Mouse (Mus musculus) spleen, postnatal 36 days (tissue): ENCODE measurements around the gene Ugt1a9.

ENCODE experiments used
- DNase-seq, 2 experiments: peaks; one replicate each; pipeline ENCODE4 v3.0.0; 2022; ENCODE audit warnings: low spot score in 2 of 2, mixed read lengths in 1 of 2

Ugt1a9 gene

GRCm38 (mm10) chr1:88179657-88180056, 109.1 kb downstream of the Ugt1a9 start:
- no peak for DNase-seq

GRCm38 (mm10) chr1:88186325-88186935, 115.8 kb downstream of the Ugt1a9 start:
- no peak for DNase-seq

DNA sequence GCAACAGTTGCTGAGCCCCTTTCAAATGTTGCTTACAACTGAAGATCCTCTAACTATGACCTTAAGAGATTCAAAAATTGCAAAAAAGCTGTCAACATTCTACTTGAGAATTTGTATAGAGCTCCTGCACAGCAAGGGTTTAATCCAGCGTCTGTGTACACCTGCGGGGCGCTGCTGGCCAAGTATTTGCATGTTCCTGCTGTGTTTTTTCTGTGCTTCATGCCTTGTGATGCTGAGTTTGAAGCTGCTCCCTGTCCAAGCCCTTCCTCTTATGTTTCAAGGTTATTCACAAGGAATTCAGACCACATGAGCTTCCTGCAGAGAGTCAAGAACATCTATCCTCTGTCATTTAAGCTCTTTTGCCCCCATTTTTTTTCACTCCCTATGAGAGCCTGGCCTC, 121.5 kb downstream of the Ugt1a9 start:
- no peak for DNase-seq

DNA sequence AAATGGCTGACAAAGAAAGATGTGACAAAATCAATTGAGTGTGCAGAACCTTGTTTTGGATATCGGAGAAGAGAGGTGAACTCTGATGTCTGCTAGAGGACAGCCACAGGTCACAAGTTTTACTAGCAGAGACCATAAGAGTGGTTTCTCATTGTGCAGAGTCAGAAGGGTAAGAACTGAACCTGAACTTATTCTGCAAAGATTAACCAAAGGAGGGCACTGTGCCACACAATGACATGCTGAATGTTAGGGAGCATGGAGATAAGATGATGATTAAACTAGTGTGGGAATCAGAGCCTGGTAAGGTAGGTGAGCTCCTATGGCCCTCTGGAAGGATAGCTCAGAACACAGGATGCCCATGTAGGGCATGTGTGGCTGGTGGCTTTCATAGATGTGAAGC, 125.1 kb downstream of the Ugt1a9 start:
- no peak for DNase-seq

GRCm38 (mm10) chr1:88197443-88197842, 126.8 kb downstream of the Ugt1a9 start:
- DNase-seq, result no peak

DNA sequence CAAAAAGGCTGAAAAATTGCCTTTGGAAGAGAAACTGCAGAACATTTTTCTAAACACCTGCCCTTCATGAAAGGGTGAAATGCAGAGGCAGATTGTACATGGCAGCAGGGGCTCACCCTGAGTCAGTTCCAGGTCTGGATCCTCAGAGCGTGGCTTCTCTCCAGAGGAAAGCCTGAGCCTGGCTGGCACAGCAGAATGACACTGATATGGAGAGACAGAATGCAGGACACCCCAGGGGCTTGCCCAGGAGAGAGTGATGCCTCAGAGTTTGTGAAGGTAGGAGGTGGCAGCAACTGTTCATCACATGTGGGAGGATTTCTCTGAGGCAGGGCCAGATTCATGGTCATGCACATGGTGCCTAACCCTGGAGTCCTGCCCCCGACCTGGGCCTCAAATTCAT, 129.4 kb downstream of the Ugt1a9 start:
- no peak for DNase-seq

- DNase-seq, result no peak
Observed at GRCm38 (mm10) chr1:88200456-88200855, 129.9 kb downstream of the Ugt1a9 start, which contains the start of gene Ugt1a2. TSS of gene Ugt1a2 (plus strand) at chr1:88200601.

GRCm38 (mm10) chr1:88205294-88205922, 134.8 kb downstream of the Ugt1a9 start, which contains the start of gene Dnajb3:
TSS of gene Dnajb3 (minus strand) at chr1:88205782.
- peak; percentile 72 to 76 for DNase-seq

DNA sequence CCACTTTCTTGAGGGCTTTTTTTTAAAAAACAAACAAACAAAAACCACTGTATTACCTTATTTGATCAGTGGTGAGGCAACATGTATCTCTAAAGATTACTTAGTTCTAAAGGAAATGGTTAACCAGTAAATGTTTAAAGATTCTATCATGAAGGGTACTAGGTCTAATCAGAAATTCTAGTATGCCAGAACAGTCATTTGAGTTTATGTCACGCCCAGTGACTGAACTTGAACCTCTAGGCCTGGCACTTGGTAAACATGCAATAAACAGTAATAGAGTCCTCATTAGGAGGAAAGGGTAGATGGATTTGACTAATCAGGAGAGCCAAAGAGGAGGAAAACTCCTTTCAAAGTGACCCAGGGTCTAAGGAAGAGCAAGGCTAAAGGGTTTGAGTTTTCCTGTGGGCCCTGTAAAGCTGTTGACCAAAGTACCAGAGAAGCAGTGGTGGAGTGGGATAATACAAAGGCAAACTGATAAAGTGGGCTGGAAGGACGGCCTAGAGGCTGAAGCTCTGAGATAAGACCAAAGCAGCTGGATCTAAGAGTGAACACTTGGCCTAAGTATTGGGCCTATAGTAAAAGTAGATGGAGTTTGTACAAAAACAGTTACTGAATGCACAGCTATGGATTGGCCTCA, 136.4 kb downstream of the Ugt1a9 start:
- peak; percentile 9 to 53 for DNase-seq

DNA sequence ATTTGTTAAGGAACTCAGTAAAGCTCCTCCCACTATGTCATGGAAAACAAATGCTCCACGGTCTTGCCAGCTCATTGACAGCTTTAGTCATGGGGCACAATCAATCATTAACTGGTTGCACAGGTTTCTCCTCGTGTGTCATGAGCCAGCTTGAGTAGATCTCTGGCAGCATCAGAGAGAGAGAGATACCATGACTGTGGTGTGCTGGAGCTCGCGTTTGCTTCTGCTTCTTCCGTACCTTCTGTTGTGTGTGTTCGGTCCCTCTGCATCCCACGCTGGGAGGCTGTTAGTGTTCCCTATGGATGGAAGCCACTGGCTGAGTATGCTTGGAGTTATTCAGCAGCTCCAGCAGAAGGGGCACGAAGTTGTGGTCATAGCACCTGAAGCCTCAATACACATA, 141.2 kb downstream of the Ugt1a9 start, which contains the start of gene Ugt1a1:
Gene Ugt1a1, plus strand, starts transcription at position 148 of the 400 bp plus-strand sequence.
- DNase-seq, result peak; percentile 4 to 12

GRCm38 (mm10) chr1:88212341-88213045, 141.9 kb downstream of the Ugt1a9 start:
- DNase-seq, result peak in 1 of 2 experiments; percentile 2

DNA sequence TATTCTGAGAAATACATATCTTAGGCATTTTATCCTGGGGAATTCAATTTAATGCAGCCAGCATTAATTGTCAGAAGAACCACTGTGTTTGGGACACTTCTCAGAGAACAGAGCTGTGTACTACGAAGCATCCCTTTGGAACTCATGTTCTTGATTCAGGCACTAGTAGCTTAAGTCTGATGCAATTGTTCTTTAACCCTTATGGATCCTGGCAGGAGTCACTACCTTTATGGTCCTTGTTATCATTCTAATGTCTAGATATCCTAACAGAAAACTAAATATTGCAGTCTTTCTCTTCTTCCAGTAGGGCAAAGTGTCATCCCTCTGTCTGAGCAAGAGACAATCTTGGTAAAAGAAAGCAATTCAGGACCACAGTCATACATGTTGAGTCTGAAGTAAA, 142.5 kb downstream of the Ugt1a9 start:
- DNase-seq, result no peak

- DNase-seq, result peak; percentile 10 to 11
Observed at GRCm38 (mm10) chr1:88213766-88214461, 143.3 kb downstream of the Ugt1a9 start.

DNA sequence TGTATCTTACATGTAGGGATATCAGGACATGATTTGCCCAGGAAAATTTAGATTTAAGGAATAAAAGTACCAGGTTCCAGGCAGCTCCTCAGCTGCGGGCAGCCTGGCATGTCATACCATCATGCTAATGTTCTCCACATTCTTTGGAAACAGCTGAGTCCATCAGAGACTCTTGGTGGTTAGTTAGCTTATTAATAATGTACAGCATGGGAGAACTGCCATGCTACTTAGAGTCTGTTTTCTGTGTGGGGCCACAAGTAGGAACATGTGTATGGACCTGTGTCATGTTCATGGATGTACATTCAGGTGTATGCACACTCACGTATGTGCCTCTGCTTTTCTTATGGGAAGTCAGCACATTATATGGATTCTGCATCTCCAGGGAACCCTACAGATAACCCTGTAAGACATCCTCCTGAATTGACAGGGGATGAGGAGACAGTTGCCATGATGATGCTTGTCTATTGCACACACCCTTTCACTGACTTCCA, 143.9 kb downstream of the Ugt1a9 start:
- DNase-seq, result no peak

DNA sequence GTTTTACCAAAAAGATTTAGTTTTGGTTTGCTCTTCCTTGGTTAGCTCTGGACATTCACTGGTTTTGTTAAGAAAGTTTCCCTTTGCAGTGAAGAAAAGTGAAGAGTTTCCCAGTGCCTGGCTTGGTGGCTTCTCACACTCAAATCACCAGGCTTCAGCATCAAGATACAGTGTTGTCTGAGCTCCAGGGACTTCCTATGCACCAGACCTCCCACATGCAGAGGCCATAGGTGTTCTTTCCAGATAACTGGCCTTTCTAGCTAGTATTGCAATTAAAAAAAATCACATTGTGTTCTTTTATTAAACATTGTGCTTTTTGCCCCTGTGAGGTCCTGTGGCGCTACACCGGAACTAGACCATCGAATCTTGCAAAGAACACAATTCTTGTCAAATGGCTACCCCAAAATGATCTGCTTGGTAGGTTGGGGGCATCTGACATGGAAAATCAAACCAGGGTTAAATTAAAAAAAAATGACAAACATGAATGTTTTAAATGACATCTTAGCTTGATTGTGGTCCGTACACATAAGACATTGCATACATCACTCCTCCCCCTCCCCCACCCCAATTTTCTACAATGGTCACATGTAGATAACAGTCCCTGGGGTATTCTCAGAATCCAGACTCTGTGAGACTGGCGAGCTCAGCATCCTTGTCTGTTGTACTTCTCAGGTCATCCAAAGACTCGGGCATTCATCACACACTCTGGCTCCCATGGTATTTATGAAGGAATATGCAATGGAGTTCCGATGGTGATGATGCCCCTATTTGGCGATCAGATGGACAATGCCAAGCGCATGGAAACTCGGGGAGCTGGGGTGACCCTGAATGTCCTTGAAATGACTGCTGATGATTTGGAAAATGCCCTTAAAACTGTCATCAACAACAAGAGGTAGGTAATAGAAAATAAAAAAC, 145.1 kb downstream of the Ugt1a9 start:
- peak in 1 of 2 experiments; percentile 8 for DNase-seq

- DNase-seq, result no peak
Observed at GRCm38 (mm10) chr1:88216551-88216950, 146.0 kb downstream of the Ugt1a9 start.

DNA sequence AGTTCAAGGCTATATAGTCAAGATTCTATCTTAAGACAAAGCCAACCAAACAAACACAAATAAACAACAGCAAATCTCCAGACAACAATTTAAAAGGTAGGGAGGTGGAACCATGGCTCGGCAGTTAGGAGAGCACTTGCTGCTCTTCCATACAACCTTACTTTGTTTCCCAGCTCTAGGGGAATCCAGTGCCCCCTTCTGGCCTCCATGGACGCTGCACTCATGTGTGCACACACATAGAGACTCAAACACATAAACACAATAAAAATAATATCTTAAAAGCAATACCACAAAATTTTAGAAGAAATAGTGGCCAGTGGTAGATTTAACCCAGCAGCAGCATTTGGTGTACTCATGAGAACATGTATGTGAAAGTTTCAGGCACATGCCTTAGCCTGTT, 146.5 kb downstream of the Ugt1a9 start:
- DNase-seq, result peak in 1 of 2 experiments; percentile 5

DNA sequence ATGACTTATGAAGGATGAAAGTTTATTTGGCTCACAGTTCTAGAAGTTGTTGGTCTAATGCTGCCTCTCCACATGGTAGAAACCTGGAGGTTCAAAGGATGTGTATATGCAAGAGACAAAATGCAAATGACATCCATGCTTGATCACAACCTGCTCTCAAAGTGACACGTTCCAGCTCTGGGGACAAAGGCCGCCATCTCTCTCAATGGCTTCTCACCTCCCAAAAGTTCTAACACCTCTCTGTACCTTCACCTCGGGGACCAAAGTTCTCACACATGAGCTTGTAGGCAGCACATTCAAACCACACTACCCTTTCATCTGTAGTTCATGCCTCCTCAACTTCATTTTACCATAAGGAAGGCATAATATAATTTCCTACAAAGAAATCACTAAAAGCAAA, 147.0 kb downstream of the Ugt1a9 start:
- peak in 1 of 2 experiments; percentile 5 for DNase-seq

GRCm38 (mm10) chr1:88218051-88218450, 147.5 kb downstream of the Ugt1a9 start:
- DNase-seq, result peak in 1 of 2 experiments; percentile 11

DNA sequence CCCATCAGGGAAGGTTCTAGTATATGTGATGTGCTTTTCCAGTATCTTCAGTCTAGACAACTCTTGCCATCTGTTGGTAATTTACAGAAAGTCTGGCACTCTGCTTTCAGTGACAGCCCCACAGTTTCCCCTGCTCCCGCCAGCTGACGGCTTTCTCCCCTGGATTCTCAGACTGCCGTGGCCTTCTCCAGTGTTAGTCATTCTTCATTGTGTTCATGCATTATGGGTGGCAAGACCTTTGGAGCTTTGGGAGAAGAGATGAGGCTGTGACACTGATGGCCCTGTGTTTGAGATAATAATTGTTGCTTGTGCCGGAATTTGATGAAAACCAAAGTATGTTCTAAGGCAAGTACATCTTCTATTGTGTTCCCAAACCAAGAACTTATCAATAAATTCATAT, 148.0 kb downstream of the Ugt1a9 start:
- DNase-seq, result peak in 1 of 2 experiments; percentile 6
